Mouse (Mus musculus): ENCODE data around the gene Cd2ap. TPM values are rescaled to one million over a fixed set of nuclear protein-coding genes. Genes with fewer than 3 reads are reported as not detected.
A peak's percentile ranks its signal among the peaks of the same experiment; 100 is the strongest.
"Not testable (repeated sequence)": the region's sequence is repeated elsewhere in the genome, so short reads cannot be mapped to it uniquely, and the experiment has no call there.

Cd2ap gene
- polyA plus RNA-seq, 1 experiment = 19.1 TPM

DNA sequence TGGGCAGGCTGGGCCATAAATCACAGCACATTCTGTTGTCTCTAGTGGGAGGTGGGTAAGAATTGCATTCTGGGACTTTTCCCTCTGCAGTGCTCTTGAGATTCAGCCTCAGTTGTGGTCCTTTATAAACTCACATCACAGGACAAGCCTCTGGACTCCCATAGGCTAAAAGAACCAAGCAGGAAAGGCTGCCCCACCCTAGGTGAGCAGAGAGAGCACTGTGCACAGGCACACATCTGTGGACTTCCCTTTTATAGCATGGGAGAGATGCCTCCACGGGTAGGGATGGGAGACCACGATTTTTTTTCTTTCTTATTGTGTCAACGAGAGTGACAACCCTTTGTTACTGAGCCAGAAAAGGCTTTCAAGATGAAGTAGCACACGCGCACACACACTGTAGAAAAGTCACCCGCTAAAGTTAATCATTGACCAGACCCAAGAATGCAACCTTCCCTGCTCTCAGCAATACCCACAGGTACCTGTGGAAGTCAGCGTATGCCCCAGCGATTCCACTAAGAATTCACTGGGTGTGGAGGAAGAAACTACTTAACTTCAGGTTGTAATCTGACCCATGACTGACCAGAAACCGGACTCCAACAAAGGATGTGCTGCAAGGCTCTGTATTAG is 32.4 kb upstream of the Cd2ap start:
- Histone ChIP-seq H3K27ac (ENCODE audit: insufficient read depth, low read depth, low read length) (peak overlapping the region; percentile 64; the same call in 1 of the 2 replicates), H3K27me3 (replicated peaks; ENCODE audit: control insufficient read depth, insufficient read depth, low read length) (no peaks in the 10 kb centered on the region), H3K4me3 (ENCODE audit: insufficient read depth, low read depth, low read length) (no peak overlapping the region), H3K36me3 (ENCODE audit: control insufficient read depth, insufficient read depth, low read length) (no peaks in the 10 kb centered on the region), H3K4me1 (ENCODE audit: control insufficient read depth, insufficient read depth, low read length) (peaks cover 17% of the 10 kb centered on the region)
- peak; percentile 90 for DNase-seq
- TF ChIP-seq POLR2A (IDR thresholded peaks at IDR 0.05; ENCODE audit: low read depth, low read length) (no peak), CTCF (conservative IDR thresholded peaks at IDR 0.05; ENCODE audit: insufficient read depth, insufficient read length, low read depth, low read length) (peak; percentile 23; the same call in 1 of the 2 replicates)
- 25% methylated on average over 9 of the region's 9 CpGs for WGBS

- 73% methylated on average over 3 of the region's 3 CpGs for WGBS
- Histone ChIP-seq H3K4me1 (ENCODE audit: control insufficient read depth, insufficient read depth, low read length) (peaks cover 17% of the 10 kb centered on the region), H3K27me3 (replicated peaks; ENCODE audit: control insufficient read depth, insufficient read depth, low read length) (no peaks in the 10 kb centered on the region), H3K36me3 (ENCODE audit: control insufficient read depth, insufficient read depth, low read length) (no peaks in the 10 kb centered on the region), H3K4me3 (ENCODE audit: insufficient read depth, low read depth, low read length) (no peak overlapping the region), H3K27ac (ENCODE audit: insufficient read depth, low read depth, low read length) (no peak overlapping the region)
- no peak for TF ChIP-seq POLR2A (IDR thresholded peaks at IDR 0.05; ENCODE audit: low read depth, low read length)
- peak; percentile 51 for DNase-seq
Observed at GRCm38 (mm10) chr17:42908136-42908535, 31.7 kb upstream of the Cd2ap start.

DNA sequence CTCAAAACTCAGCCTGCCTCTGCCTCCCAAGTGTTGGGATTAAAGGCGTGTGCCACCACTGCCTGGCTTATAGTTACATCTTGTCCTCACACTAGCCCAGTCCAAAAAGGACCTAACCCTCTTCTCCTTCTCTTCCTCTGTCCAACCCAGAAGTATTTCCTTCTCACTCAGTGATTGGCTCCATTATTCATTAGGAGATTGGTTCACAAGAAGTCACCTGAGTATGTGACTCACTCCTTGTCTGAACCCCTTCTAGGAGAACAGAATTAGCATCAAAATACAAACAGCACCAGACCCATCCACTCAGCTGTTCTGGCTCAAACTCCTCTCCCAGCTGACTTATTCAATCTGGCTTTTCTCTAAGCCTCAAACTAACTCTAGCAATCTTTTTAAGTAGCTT is 30.0 kb upstream of the Cd2ap start:
- not testable (repeated sequence) for H3K27me3 ChIP-seq (replicated peaks; ENCODE audit: control insufficient read depth, insufficient read depth, low read length); DNase-seq; H3K27ac ChIP-seq (ENCODE audit: insufficient read depth, low read depth, low read length); H3K36me3 ChIP-seq (ENCODE audit: control insufficient read depth, insufficient read depth, low read length); H3K4me3 ChIP-seq (ENCODE audit: insufficient read depth, low read depth, low read length); H3K4me1 ChIP-seq (ENCODE audit: control insufficient read depth, insufficient read depth, low read length)
- WGBS = 93% methylated on average over 1 of the region's 1 CpGs

DNA sequence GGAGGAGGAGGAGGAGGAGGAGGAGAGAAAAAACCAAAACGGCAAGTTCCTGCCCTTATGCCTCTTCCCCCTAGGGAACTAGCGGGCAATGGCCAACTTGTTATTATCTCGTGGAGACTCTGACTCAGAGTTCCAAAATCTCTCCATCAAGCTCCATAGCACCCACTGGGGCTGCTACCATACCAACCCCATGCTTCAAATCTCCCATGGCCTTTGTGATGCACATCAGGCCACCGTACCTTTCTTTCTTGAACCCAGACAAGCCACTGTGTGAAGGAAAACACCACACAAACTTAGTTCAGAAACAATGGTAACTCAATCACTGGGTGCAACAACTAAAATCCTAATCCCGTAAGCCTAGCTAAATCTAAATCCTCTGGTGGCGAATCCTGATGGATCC is 29.5 kb upstream of the Cd2ap start:
- H3K4me3 ChIP-seq (ENCODE audit: insufficient read depth, low read depth, low read length) = no peak overlapping the region
- no peaks in the 10 kb centered on the region for H3K36me3 ChIP-seq (ENCODE audit: control insufficient read depth, insufficient read depth, low read length)
- DNase-seq = no peak
- H3K4me1 ChIP-seq (ENCODE audit: control insufficient read depth, insufficient read depth, low read length) = peaks cover 9% of the 10 kb centered on the region
- TF ChIP-seq POLR2A (IDR thresholded peaks at IDR 0.05; ENCODE audit: low read depth, low read length) = no peak
- no peak for TF ChIP-seq CTCF (conservative IDR thresholded peaks at IDR 0.05; ENCODE audit: insufficient read depth, insufficient read length, low read depth, low read length)
- H3K27ac ChIP-seq (ENCODE audit: insufficient read depth, low read depth, low read length) = no peak overlapping the region
- no peaks in the 10 kb centered on the region for H3K27me3 ChIP-seq (replicated peaks; ENCODE audit: control insufficient read depth, insufficient read depth, low read length)
- 83% methylated on average over 6 of the region's 6 CpGs for WGBS

- H3K4me3 ChIP-seq (ENCODE audit: insufficient read depth, low read depth, low read length) = no peak overlapping the region
- no peak for DNase-seq
- no peaks in the 10 kb centered on the region for H3K4me1 ChIP-seq (ENCODE audit: control insufficient read depth, insufficient read depth, low read length)
- no peaks in the 10 kb centered on the region for H3K27me3 ChIP-seq (replicated peaks; ENCODE audit: control insufficient read depth, insufficient read depth, low read length)
- H3K27ac ChIP-seq (ENCODE audit: insufficient read depth, low read depth, low read length) = no peak overlapping the region
- no peak for TF ChIP-seq POLR2A (IDR thresholded peaks at IDR 0.05; ENCODE audit: low read depth, low read length)
- TF ChIP-seq CTCF (conservative IDR thresholded peaks at IDR 0.05; ENCODE audit: insufficient read depth, insufficient read length, low read depth, low read length) = no peak
- 52% methylated on average over 2 of the region's 2 CpGs for WGBS
- H3K36me3 ChIP-seq (ENCODE audit: control insufficient read depth, insufficient read depth, low read length) = no peaks in the 10 kb centered on the region
Observed at GRCm38 (mm10) chr17:42900795-42901194, 24.3 kb upstream of the Cd2ap start.

- H3K27ac ChIP-seq (ENCODE audit: insufficient read depth, low read depth, low read length) = no peak overlapping the region
- no peaks in the 10 kb centered on the region for H3K27me3 ChIP-seq (replicated peaks; ENCODE audit: control insufficient read depth, insufficient read depth, low read length)
- 76% methylated on average over 4 of the region's 4 CpGs for WGBS
- H3K36me3 ChIP-seq (ENCODE audit: control insufficient read depth, insufficient read depth, low read length) = no peaks in the 10 kb centered on the region
- no peaks in the 10 kb centered on the region for H3K4me1 ChIP-seq (ENCODE audit: control insufficient read depth, insufficient read depth, low read length)
- TF ChIP-seq POLR2A (IDR thresholded peaks at IDR 0.05; ENCODE audit: low read depth, low read length) (no peak), CTCF (conservative IDR thresholded peaks at IDR 0.05; ENCODE audit: insufficient read depth, insufficient read length, low read depth, low read length) (no peak)
- no peak for DNase-seq
- no peak overlapping the region for H3K4me3 ChIP-seq (ENCODE audit: insufficient read depth, low read depth, low read length)
Observed at GRCm38 (mm10) chr17:42887282-42887707, 10.8 kb upstream of the Cd2ap start.

GRCm38 (mm10) chr17:42885091-42885501 is 8.6 kb upstream of the Cd2ap start:
- no peak for DNase-seq
- H3K4me1 ChIP-seq (ENCODE audit: control insufficient read depth, insufficient read depth, low read length) = no peaks in the 10 kb centered on the region
- no peak overlapping the region for H3K27ac ChIP-seq (ENCODE audit: insufficient read depth, low read depth, low read length)
- no peaks in the 10 kb centered on the region for H3K36me3 ChIP-seq (ENCODE audit: control insufficient read depth, insufficient read depth, low read length)
- H3K4me3 ChIP-seq (ENCODE audit: insufficient read depth, low read depth, low read length) = no peak overlapping the region
- TF ChIP-seq CTCF (conservative IDR thresholded peaks at IDR 0.05; ENCODE audit: insufficient read depth, insufficient read length, low read depth, low read length) (no peak), POLR2A (IDR thresholded peaks at IDR 0.05; ENCODE audit: low read depth, low read length) (no peak)
- 66% methylated on average over 7 of the region's 7 CpGs for WGBS
- H3K27me3 ChIP-seq (replicated peaks; ENCODE audit: control insufficient read depth, insufficient read depth, low read length) = no peaks in the 10 kb centered on the region
